Mouse (Mus musculus) E14TG2a.4 (cell line): Measurements from ENCODE around the gene Zzz3.

Experiments
- CTCF ChIP-seq: conservative IDR thresholded peaks from 2 replicates; pipeline ENCODE4 v1.5.1; 2014; ENCODE audit warnings: low read length
- POU5F1 ChIP-seq: IDR thresholded peaks from 2 replicates; pipeline ENCODE4 v1.6.1; 2014; ENCODE audit warnings: low read length, borderline replicate concordance

DNA sequence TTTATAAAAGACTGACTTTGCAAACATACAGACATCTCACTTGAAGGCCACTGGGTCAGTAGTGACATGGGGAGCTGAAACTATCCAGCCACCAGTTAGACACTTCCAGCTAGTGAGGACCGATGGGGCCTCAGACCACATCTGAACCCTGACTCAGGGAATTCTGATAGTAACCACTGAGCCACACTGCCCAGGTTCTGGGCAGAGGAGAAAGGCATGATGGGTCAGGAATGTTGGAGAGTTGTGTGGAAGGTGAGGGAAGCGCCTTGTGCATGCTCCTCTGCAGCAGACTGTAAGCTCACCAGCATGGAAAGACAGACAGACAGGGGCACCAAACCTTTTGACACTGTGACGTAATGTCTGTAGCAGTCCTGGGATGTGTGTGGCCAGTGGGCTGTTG lies 80.6 kb downstream of the Zzz3 start:
- TF ChIP-seq CTCF = no peak
- TF ChIP-seq POU5F1 = no peak
